Mouse (Mus musculus) heart, postnatal 4 days (tissue): ENCODE results near the gene Pgpep1l. TPM values are rescaled to one million over a fixed set of nuclear protein-coding genes. Genes with fewer than 3 reads are reported as not detected.

Experiments used
- DNase-seq: peaks from one replicate; pipeline ENCODE4 v3.0.0; 2021
- total RNA-seq, 2 experiments: library from RNA; stranded (reverse); gene quantifications; 2 replicates each; pipeline ENCODE4 v1.2.3; 2021

Gene Pgpep1l
- total RNA-seq, 2 experiments from 2014 or later = not detected

GRCm38 (mm10) chr7:68213842-68214241 is 50.2 kb downstream of the Pgpep1l start:
- no peak for DNase-seq

GRCm38 (mm10) chr7:68211883-68212282 is 52.1 kb downstream of the Pgpep1l start:
- no peak for DNase-seq

- peak; percentile 28 for DNase-seq
Observed at GRCm38 (mm10) chr7:68210417-68210816, 53.6 kb downstream of the Pgpep1l start.

GRCm38 (mm10) chr7:68209039-68209438 is 55.0 kb downstream of the Pgpep1l start:
- no peak for DNase-seq

GRCm38 (mm10) chr7:68205776-68206427 is 58.1 kb downstream of the Pgpep1l start:
- no peak for DNase-seq

- DNase-seq = no peak
Observed at GRCm38 (mm10) chr7:68199609-68200008, 64.4 kb downstream of the Pgpep1l start.

- peak; percentile 49 for DNase-seq
Observed at GRCm38 (mm10) chr7:68193958-68194695, 69.9 kb downstream of the Pgpep1l start.

- no peak for DNase-seq
Observed at GRCm38 (mm10) chr7:68189691-68190456, 74.2 kb downstream of the Pgpep1l start.

GRCm38 (mm10) chr7:68189211-68189610 is 74.8 kb downstream of the Pgpep1l start:
- DNase-seq = no peak

Other genes with a start within 250 kb of the Pgpep1l start
- gene Fam169b, start 9.6 kb upstream of the Pgpep1l start, total RNA-seq = under 1 TPM in 1 of 2 experiments, not detected in 1; 0.24 TPM